Mouse (Mus musculus) ES-Bruce4 (cell line): ENCODE measurements at regions not wholly inside any gene's neighbourhood (a gene's known extent, or its start where the extent isn't known, plus 50 kb on each side); places are given as distances from the start of the nearest gene placed in this dataset.

Experiments used
- CTCF ChIP-seq: IDR thresholded peaks from one replicate; pipeline ENCODE4 v1.8.1; 2011; ENCODE audit warnings: low read depth, low read length
- EP300 ChIP-seq: IDR thresholded peaks from 2 replicates; pipeline ENCODE4 v1.6.1; 2011; ENCODE audit warnings: low read depth, low read length; ENCODE audit not compliant: insufficient read depth
- POLR2A ChIP-seq: IDR thresholded peaks from one replicate; pipeline ENCODE4 v1.8.1; 2011; ENCODE audit warnings: low read length; ENCODE audit not compliant: insufficient read depth

DNA sequence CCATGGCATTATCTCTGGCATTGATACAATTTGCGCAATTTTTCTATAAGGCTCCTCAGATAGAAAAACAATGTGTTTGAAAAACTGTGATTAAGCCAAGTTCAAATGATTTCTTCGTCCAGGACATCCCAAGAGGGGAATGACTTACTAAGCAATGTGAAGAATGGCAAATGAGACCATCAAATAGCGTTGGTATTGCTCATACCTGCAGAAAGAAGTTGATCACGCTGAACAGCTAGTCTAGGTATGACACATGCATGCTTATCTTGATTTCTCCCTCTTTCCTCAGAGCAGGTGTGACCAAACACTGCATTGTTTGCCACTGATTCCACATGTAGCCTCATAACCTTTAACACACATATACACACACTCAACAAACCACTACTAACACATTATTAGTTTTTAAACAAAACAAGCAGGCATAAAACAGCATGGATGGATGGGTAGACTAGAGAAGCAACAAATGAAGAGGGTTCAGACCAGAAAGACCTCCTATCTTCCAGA is 89.1 kb upstream of the Slc44a1 start:
- TF ChIP-seq CTCF: no peak
- no peak for TF ChIP-seq EP300
- no peak for TF ChIP-seq POLR2A
